8 mouse cellular contexts compared by ENCODE assay signal in the genomic region with DNA sequence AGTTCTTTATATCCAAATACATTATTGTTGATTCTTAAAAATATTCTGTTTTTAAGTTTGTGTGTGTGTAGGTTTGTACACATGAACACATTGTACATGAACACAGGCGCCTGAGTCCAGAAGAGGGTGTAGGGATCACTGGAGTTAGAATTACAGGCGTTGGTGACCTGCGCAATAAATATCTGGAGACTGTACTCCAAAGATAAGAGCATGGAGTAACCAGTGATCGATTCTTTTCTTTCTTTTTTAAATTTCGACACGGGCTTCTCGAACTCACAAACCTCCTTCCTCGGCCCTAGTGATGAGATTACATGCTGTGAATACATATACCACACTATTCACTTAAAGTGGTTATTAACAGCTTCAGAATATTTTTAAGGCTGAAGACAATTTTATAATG. TPM values are rescaled to one million over a fixed set of nuclear protein-coding genes. Genes with fewer than 3 reads are reported as not detected.
DNase-seq lines count a peak whose midpoint lies in the region; ATAC-seq and TF ChIP-seq lines count a peak whose summit lies in the region.

No protein-coding gene starts in this region.

- H3K27ac ChIP-seq in heart, embryonic 11.5 days (ENCODE audit: low read depth, low read length), result no peak overlapping the region
- H3K27ac ChIP-seq in embryonic facial prominence, embryonic 12.5 days, result no peak overlapping the region
- H3K27ac ChIP-seq in hindbrain, postnatal 0 days, result no peak overlapping the region
- no peak overlapping the region for H3K27ac ChIP-seq in midbrain, embryonic 13.5 days

- ATAC-seq in heart, embryonic 11.5 days (replicated peaks; ENCODE audit: insufficient number of reproducible peaks, low FRiP score, low TSS enrichment), result no peak
- no peak for ATAC-seq in embryonic facial prominence, embryonic 12.5 days (ENCODE audit: insufficient number of reproducible peaks, insufficient read depth, low FRiP score, low TSS enrichment)
- no peak for ATAC-seq in hindbrain, postnatal 0 days
- peak; percentile 15 for ATAC-seq in midbrain, embryonic 13.5 days

- H3K4me3 ChIP-seq in heart, embryonic 11.5 days (ENCODE audit: low read depth, low read length), result no peak overlapping the region
- H3K4me3 ChIP-seq in embryonic facial prominence, embryonic 12.5 days, result no peak overlapping the region
- peak overlapping the region; percentile 70 for H3K4me3 ChIP-seq in hindbrain, postnatal 0 days (ENCODE audit: low read length)
- peak overlapping the region; percentile 70 for H3K4me3 ChIP-seq in midbrain, embryonic 13.5 days (replicated peaks)

- H3K4me2 ChIP-seq in heart, embryonic 11.5 days, result peak overlapping the region; percentile 86
- H3K4me2 ChIP-seq in embryonic facial prominence, embryonic 12.5 days (replicated peaks), result peak overlapping the region; percentile 67
- peak overlapping the region; percentile 91 for H3K4me2 ChIP-seq in hindbrain, postnatal 0 days (ENCODE audit: low read depth, low read length)
- H3K4me2 ChIP-seq in midbrain, embryonic 13.5 days (replicated peaks), result peak overlapping the region; percentile 89

- no peak for DNase-seq in heart, adult 8-10 months (ENCODE audit: low spot score)
- no peak for DNase-seq in hindbrain, postnatal 0 days (ENCODE audit: low spot score)
- DNase-seq in thymus, postnatal 10 days (ENCODE audit: low spot score in 2 of 2), result no peak
- DNase-seq in kidney, adult 11 months, result no peak
- DNase-seq in gastrocnemius, postnatal 4 days (ENCODE audit: low spot score in 2 of 2), result no peak

- no peaks in the 10 kb centered on the region for H3K27me3 ChIP-seq in heart, embryonic 11.5 days (ENCODE audit: control insufficient read depth, insufficient read depth, low read length)
- no peaks in the 10 kb centered on the region for H3K27me3 ChIP-seq in embryonic facial prominence, embryonic 12.5 days
- no peaks in the 10 kb centered on the region for H3K27me3 ChIP-seq in hindbrain, postnatal 0 days (ENCODE audit: insufficient read depth, low read length)
- H3K27me3 ChIP-seq in midbrain, embryonic 13.5 days, result no peaks in the 10 kb centered on the region

- TF ChIP-seq CTCF in hindbrain, postnatal 0 days (IDR thresholded peaks at IDR 0.05; ENCODE audit: low read depth), result no peak

- H3K9ac ChIP-seq in heart, embryonic 11.5 days (ENCODE audit: low read depth, low read length), result no peak overlapping the region
- H3K9ac ChIP-seq in embryonic facial prominence, embryonic 12.5 days, result no peak overlapping the region
- H3K9ac ChIP-seq in hindbrain, postnatal 0 days (replicated peaks; ENCODE audit: low read length), result no peak overlapping the region; the same call in 1 of the 2 replicates
- no peak overlapping the region for H3K9ac ChIP-seq in midbrain, embryonic 13.5 days (replicated peaks)

- no peaks in the 10 kb centered on the region for H3K36me3 ChIP-seq in heart, embryonic 11.5 days (ENCODE audit: control insufficient read depth, insufficient read depth, low read length)
- no peaks in the 10 kb centered on the region for H3K36me3 ChIP-seq in embryonic facial prominence, embryonic 12.5 days
- H3K36me3 ChIP-seq in hindbrain, postnatal 0 days (ENCODE audit: insufficient read depth, low read length), result no peaks in the 10 kb centered on the region
- no peaks in the 10 kb centered on the region for H3K36me3 ChIP-seq in midbrain, embryonic 13.5 days

- no peaks in the 10 kb centered on the region for H3K9me3 ChIP-seq in heart, embryonic 11.5 days (replicated peaks; ENCODE audit: control insufficient read depth, low read length)
- H3K9me3 ChIP-seq in embryonic facial prominence, embryonic 12.5 days, result no peaks in the 10 kb centered on the region
- H3K9me3 ChIP-seq in hindbrain, postnatal 0 days (ENCODE audit: low read length), result no peaks in the 10 kb centered on the region
- H3K9me3 ChIP-seq in midbrain, embryonic 13.5 days, result no peaks in the 10 kb centered on the region

- peaks cover 3% of the 10 kb centered on the region; the same call in 1 of the 2 replicates for H3K4me1 ChIP-seq in heart, embryonic 11.5 days (ENCODE audit: control insufficient read depth, insufficient read depth, low read length)
- no peaks in the 10 kb centered on the region for H3K4me1 ChIP-seq in embryonic facial prominence, embryonic 12.5 days
- H3K4me1 ChIP-seq in hindbrain, postnatal 0 days (ENCODE audit: insufficient read depth, low read length), result 0 out of 2 replicates have a peak, but pooled peaks cover 4% of the 10 kb centered on the region
- H3K4me1 ChIP-seq in midbrain, embryonic 13.5 days (replicated peaks), result peaks cover 8% of the 10 kb centered on the region

- 69% methylated on average over 8 of the region's 8 CpGs for whole genome bisulfite sequencing in heart, embryonic 11.5 days (ENCODE audit: insufficient replicate concordance)
- WGBS in embryonic facial prominence, embryonic 12.5 days, result 74% methylated on average over 8 of the region's 8 CpGs
- WGBS in hindbrain, postnatal 0 days, result 76% methylated on average over 8 of the region's 8 CpGs
- WGBS in midbrain, embryonic 13.5 days, result 77% methylated on average over 8 of the region's 8 CpGs

RNA-seq across cellular contexts. Expression of gene Zfp239, which starts 0.6 kb away (rescaled TPM):
- polyA plus RNA-seq in heart, embryonic 11.5 days (2014; fragmentation: Nextera tagmentation; extraction: Ambion mirVana), result 2.4 and 4.1 TPM in 2 replicates
- under 1 TPM in 3 of 4 experiments, not detected in 1; 0.22 to 0.41 (median 0.26) TPM for total RNA-seq in heart, adult 8-10 months (2022)
- 15.7 and 19.2 TPM in 2 replicates for polyA plus RNA-seq in embryonic facial prominence, embryonic 12.5 days (2016; fragmentation: Nextera tagmentation; extraction: Ambion mirVana)
- total RNA-seq in hindbrain, postnatal 0 days (2014; rRNA removed), result 19.6 and 22.1 TPM in 2 replicates
- polyA plus RNA-seq in hindbrain, postnatal 0 days (2015; fragmentation: Nextera tagmentation; extraction: Ambion mirVana), result 13.6 and 14.6 TPM in 2 replicates
- polyA plus RNA-seq in midbrain, embryonic 13.5 days (2015; fragmentation: Nextera tagmentation; extraction: Ambion mirVana), result 10.7 and 15.4 TPM in 2 replicates
- 1 to 10 TPM in 1 of 2 experiments, under 1 TPM in 1; 0.80 to 1.2 TPM for total RNA-seq in gastrocnemius, postnatal 4 days (2021)

RNA-seq across cellular contexts. Expression of gene Zfp637, which starts 21.5 kb away (rescaled TPM):
- polyA plus RNA-seq in heart, embryonic 11.5 days (2014; fragmentation: Nextera tagmentation; extraction: Ambion mirVana), result 64.8 and 72.4 TPM in 2 replicates
- 10 to 100 TPM; 26.2 to 33.8 (median 29.0) TPM for total RNA-seq in heart, adult 8-10 months (2022)
- 175 and 182 TPM in 2 replicates for polyA plus RNA-seq in embryonic facial prominence, embryonic 12.5 days (2016; fragmentation: Nextera tagmentation; extraction: Ambion mirVana)
- 110 and 122 TPM in 2 replicates for total RNA-seq in hindbrain, postnatal 0 days (2014; rRNA removed)
- 107 and 109 TPM in 2 replicates for polyA plus RNA-seq in hindbrain, postnatal 0 days (2015; fragmentation: Nextera tagmentation; extraction: Ambion mirVana)
- polyA plus RNA-seq in midbrain, embryonic 13.5 days (2015; fragmentation: Nextera tagmentation; extraction: Ambion mirVana), result 147 and 153 TPM in 2 replicates
- total RNA-seq in gastrocnemius, postnatal 4 days (2021), result 10 to 100 TPM; 41.5 to 41.8 TPM

RNA-seq across cellular contexts. Expression of gene Hnrnpf, which starts 37.7 kb away (rescaled TPM):
- polyA plus RNA-seq in heart, embryonic 11.5 days (2014; fragmentation: Nextera tagmentation; extraction: Ambion mirVana), result 554 and 606 TPM in 2 replicates
- total RNA-seq in heart, adult 8-10 months (2022), result 100 to 1,000 TPM; 170 to 189 (median 180) TPM
- 659 and 677 TPM in 2 replicates for polyA plus RNA-seq in embryonic facial prominence, embryonic 12.5 days (2016; fragmentation: Nextera tagmentation; extraction: Ambion mirVana)
- 152 and 160 TPM in 2 replicates for total RNA-seq in hindbrain, postnatal 0 days (2014; rRNA removed)
- polyA plus RNA-seq in hindbrain, postnatal 0 days (2015; fragmentation: Nextera tagmentation; extraction: Ambion mirVana), result 230 and 234 TPM in 2 replicates
- 361 and 363 TPM in 2 replicates for polyA plus RNA-seq in midbrain, embryonic 13.5 days (2015; fragmentation: Nextera tagmentation; extraction: Ambion mirVana)
- 100 to 1,000 TPM; 299 to 333 TPM for total RNA-seq in gastrocnemius, postnatal 4 days (2021)

Comparison
In these comparisons a context has a peak if more than half of its experiments do, and no peak if none do; other contexts are left out.
1. H3K4me3 ChIP-seq: peak in hindbrain, postnatal 0 days (single experiment) and midbrain, embryonic 13.5 days (single experiment); none in heart, embryonic 11.5 days (single experiment) and embryonic facial prominence, embryonic 12.5 days (single experiment).
2. Peak in every context shown above with its lines, with median percentiles within 50 percentile points of each other: H3K4me2 ChIP-seq.